Mouse (Mus musculus): ENCODE results near the gene Bex4. TPM values are rescaled to one million over a fixed set of nuclear protein-coding genes. Genes with fewer than 3 reads are reported as not detected.

Bex4 gene
- total and polyA plus RNA-seq, 3 experiments, result not detected

DNA sequence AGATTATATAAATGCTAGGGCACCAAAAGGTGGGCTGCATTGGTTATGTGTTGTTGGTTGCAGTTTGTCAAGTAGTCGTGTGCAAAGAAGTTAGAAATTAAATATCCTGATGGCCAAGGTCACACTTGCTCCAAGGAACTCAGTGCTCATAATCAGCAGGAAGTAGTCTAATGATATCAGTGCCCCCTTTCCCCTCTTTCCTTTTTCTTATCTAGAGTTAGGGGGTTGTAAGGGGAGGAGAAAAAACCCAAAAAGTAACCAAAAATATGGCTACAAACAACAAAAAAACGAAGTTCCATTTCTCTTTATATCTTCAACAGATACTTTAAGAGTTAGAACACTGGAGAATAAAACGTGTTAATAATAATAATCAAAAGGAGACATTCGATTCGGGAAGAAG, 2.6 kb downstream of the Bex4 start:
- TF ChIP-seq UBTF (IDR thresholded peaks at IDR 0.05; ENCODE audit: low read depth, low read length) (no peak), JUND (conservative IDR thresholded peaks at IDR 0.05; ENCODE audit: low read depth, low read length) (no peak), POLR2AphosphoS2 (IDR thresholded peaks at IDR 0.05; ENCODE audit: low read depth, low read length) (no peak), ETS1 (conservative IDR thresholded peaks at IDR 0.05; ENCODE audit: low read depth, low read length) (no peak), MAX (IDR thresholded peaks at IDR 0.05; ENCODE audit: low read length) (no peak), BHLHE40 (IDR thresholded peaks at IDR 0.05; ENCODE audit: low read depth, low read length) (no peak), ZKSCAN1 (IDR thresholded peaks at IDR 0.05; ENCODE audit: borderline replicate concordance, low read depth, low read length) (no peak), ZC3H11A (IDR thresholded peaks at IDR 0.05; ENCODE audit: low read depth, low read length) (no peak), E2F4 (IDR thresholded peaks at IDR 0.05; ENCODE audit: insufficient replicate concordance, low read depth, low read length) (no peak), MAFK (IDR thresholded peaks at IDR 0.05; ENCODE audit: insufficient replicate concordance, low read length) (no peak)
- no peak for DNase-seq (ENCODE audit: extremely low read depth)
- in situ Hi-C loops (cut with MboI; ENCODE audit: low pct_ligation_motif_present, low pct_unique_long_range_greater_than_20kb, low sequenced_read_pairs) (no loop called here), dilution Hi-C loops (cut with MboI; ENCODE audit: extremely low pct_ligation_motif_present, extremely low pct_unique_long_range_greater_than_20kb, low sequenced_read_pairs) (no loop called here)
- H3K4me3 ChIP-seq (replicated peaks in 1 of 3; ENCODE audit: low read depth in 2 of 3, low read length in 2 of 3, poor library complexity in 1 of 3), result no peak overlapping the region
- no peaks in the 10 kb centered on the region for H3K79me2 ChIP-seq (replicated peaks; ENCODE audit: control insufficient read depth, extremely low read depth, insufficient read depth, poor library complexity, severe bottlenecking)
- no peaks in the 10 kb centered on the region for H3K4me1 ChIP-seq (ENCODE audit: control insufficient read depth in 1 of 2, insufficient read depth in 2 of 2)
- H3K9me3 ChIP-seq (replicated peaks; ENCODE audit: low read length), result no peaks in the 10 kb centered on the region
- no peak overlapping the region for H3K27ac ChIP-seq (ENCODE audit: insufficient read depth, low read depth)
- no peaks in the 10 kb centered on the region for H3K36me3 ChIP-seq (replicated peaks in 1 of 2; ENCODE audit: control insufficient read depth in 1 of 2, insufficient read depth in 1 of 2, low read length in 1 of 2)
- no peaks in the 10 kb centered on the region for H3K27me3 ChIP-seq (replicated peaks)
- H3K9ac ChIP-seq (ENCODE audit: insufficient read depth, low read depth), result no peak overlapping the region
- no peak overlapping the region for H3K4me2 ChIP-seq (ENCODE audit: insufficient read depth, low read depth, poor library complexity, severe bottlenecking)

GRCm38 (mm10) chrX:136143711-136144110, 4.9 kb downstream of the Bex4 start:
- TF ChIP-seq CTCF (conservative IDR thresholded peaks at IDR 0.05 in 1 of 2, IDR thresholded peaks at IDR 0.05 in 1 of 2; ENCODE audit: low read depth in 2 of 2, low read length in 2 of 2) (no peak), HCFC1 (IDR thresholded peaks at IDR 0.05; ENCODE audit: low read depth, low read length) (no peak), NRF1 (IDR thresholded peaks at IDR 0.05; ENCODE audit: low read depth, low read length) (no peak), ZMIZ1 (IDR thresholded peaks at IDR 0.05; ENCODE audit: low read depth, low read length) (no peak), E2F4 (IDR thresholded peaks at IDR 0.05; ENCODE audit: insufficient replicate concordance, low read depth, low read length) (no peak), POLR2AphosphoS2 (IDR thresholded peaks at IDR 0.05; ENCODE audit: low read depth, low read length) (no peak), ETS1 (conservative IDR thresholded peaks at IDR 0.05; ENCODE audit: low read depth, low read length) (no peak), ZNF384 (IDR thresholded peaks at IDR 0.05; ENCODE audit: low read depth, low read length) (no peak), SMC3 (IDR thresholded peaks at IDR 0.05; ENCODE audit: low read depth, low read length) (no peak), RAD21 (IDR thresholded peaks at IDR 0.05; ENCODE audit: low read depth, low read length) (no peak)
- H3K79me2 ChIP-seq (replicated peaks; ENCODE audit: control insufficient read depth, extremely low read depth, insufficient read depth, poor library complexity, severe bottlenecking), result no peaks in the 10 kb centered on the region
- no peak overlapping the region for H3K27ac ChIP-seq (ENCODE audit: insufficient read depth, low read depth)
- H3K4me2 ChIP-seq (ENCODE audit: insufficient read depth, low read depth, poor library complexity, severe bottlenecking), result no peak overlapping the region
- H3K36me3 ChIP-seq (replicated peaks in 1 of 2; ENCODE audit: control insufficient read depth in 1 of 2, insufficient read depth in 1 of 2, low read length in 1 of 2), result no peaks in the 10 kb centered on the region
- H3K4me1 ChIP-seq (ENCODE audit: control insufficient read depth in 1 of 2, insufficient read depth in 2 of 2), result no peaks in the 10 kb centered on the region
- H3K27me3 ChIP-seq (replicated peaks), result no peaks in the 10 kb centered on the region
- H3K9ac ChIP-seq (ENCODE audit: insufficient read depth, low read depth), result no peak overlapping the region
- no peak overlapping the region for H3K4me3 ChIP-seq (replicated peaks in 1 of 3; ENCODE audit: low read depth in 2 of 3, low read length in 2 of 3, poor library complexity in 1 of 3)
- dilution Hi-C loops (cut with MboI; ENCODE audit: extremely low pct_ligation_motif_present, extremely low pct_unique_long_range_greater_than_20kb, low sequenced_read_pairs) (no loop called here), in situ Hi-C loops (cut with MboI; ENCODE audit: low pct_ligation_motif_present, low pct_unique_long_range_greater_than_20kb, low sequenced_read_pairs) (no loop called here)
- no peak for DNase-seq (ENCODE audit: extremely low read depth)
- no peaks in the 10 kb centered on the region for H3K9me3 ChIP-seq (replicated peaks; ENCODE audit: low read length)
